Mouse (Mus musculus): Measurements from ENCODE around the gene Inpp5k. TPM values are rescaled to one million over a fixed set of nuclear protein-coding genes. Genes with fewer than 3 reads are reported as not detected.

The Inpp5k gene
- total and polyA plus RNA-seq, 3 experiments, result 31.2 to 41.9 (median 35.6) TPM

GRCm38 (mm10) chr11:75632921-75633320, 2.1 kb downstream of the Inpp5k start:
- in situ Hi-C loops (cut with MboI; ENCODE audit: low pct_ligation_motif_present, low pct_unique_long_range_greater_than_20kb, low sequenced_read_pairs), result no loop called here
- no peak for TF ChIP-seq USF1 (IDR thresholded peaks at IDR 0.05; ENCODE audit: low read depth, low read length)
- no peak for TF ChIP-seq RCOR1 (conservative IDR thresholded peaks at IDR 0.05; ENCODE audit: low read depth, low read length)
- TF ChIP-seq IRF4 (IDR thresholded peaks at IDR 0.05; ENCODE audit: low read depth, low read length), result no peak
- TF ChIP-seq USF2 (conservative IDR thresholded peaks at IDR 0.05; ENCODE audit: low read depth, low read length), result no peak
- TF ChIP-seq JUND (conservative IDR thresholded peaks at IDR 0.05; ENCODE audit: low read depth, low read length), result no peak
- no peak for TF ChIP-seq E2F4 (IDR thresholded peaks at IDR 0.05; ENCODE audit: insufficient replicate concordance, low read depth, low read length)
- TF ChIP-seq CHD1 (IDR thresholded peaks at IDR 0.05; ENCODE audit: low read depth, low read length), result no peak
- TF ChIP-seq SMC3 (IDR thresholded peaks at IDR 0.05; ENCODE audit: low read depth, low read length), result no peak
- TF ChIP-seq TCF12 (IDR thresholded peaks at IDR 0.05; ENCODE audit: low read depth, low read length), result no peak
- TF ChIP-seq ETS1 (conservative IDR thresholded peaks at IDR 0.05; ENCODE audit: low read depth, low read length), result no peak
- TF ChIP-seq MAZ (IDR thresholded peaks at IDR 0.05; ENCODE audit: low read depth, low read length), result no peak
- TF ChIP-seq ELF1 (IDR thresholded peaks at IDR 0.05; ENCODE audit: low read depth, low read length), result no peak
- no peak for TF ChIP-seq TBP (conservative IDR thresholded peaks at IDR 0.05; ENCODE audit: low read depth, low read length)
- TF ChIP-seq PAX5 (IDR thresholded peaks at IDR 0.05; ENCODE audit: low read length), result no peak
- TF ChIP-seq CTCF (conservative IDR thresholded peaks at IDR 0.05 in 1 of 2, IDR thresholded peaks at IDR 0.05 in 1 of 2; ENCODE audit: low read depth in 2 of 2, low read length in 2 of 2), result no peak
- TF ChIP-seq CHD2 (IDR thresholded peaks at IDR 0.05; ENCODE audit: low read length), result no peak
- no peak for TF ChIP-seq NELFE (IDR thresholded peaks at IDR 0.05; ENCODE audit: low read depth, low read length)
- TF ChIP-seq HCFC1 (IDR thresholded peaks at IDR 0.05; ENCODE audit: low read depth, low read length), result no peak
- no peak for TF ChIP-seq ZC3H11A (IDR thresholded peaks at IDR 0.05; ENCODE audit: low read depth, low read length)
- TF ChIP-seq KAT2A (IDR thresholded peaks at IDR 0.05; ENCODE audit: insufficient replicate concordance, low read length), result no peak

GRCm38 (mm10) chr11:75634801-75635200, 4.0 kb downstream of the Inpp5k start:
- in situ Hi-C loops (cut with MboI; ENCODE audit: low pct_ligation_motif_present, low pct_unique_long_range_greater_than_20kb, low sequenced_read_pairs) (no loop called here), dilution Hi-C loops (cut with MboI; ENCODE audit: extremely low pct_ligation_motif_present, extremely low pct_unique_long_range_greater_than_20kb, low sequenced_read_pairs) (no loop called here)
- H3K36me3 ChIP-seq (replicated peaks in 1 of 2; ENCODE audit: control insufficient read depth in 1 of 2, insufficient read depth in 1 of 2, low read length in 1 of 2), result peaks cover 42 to 67% of the 10 kb centered on the region in 2 experiments
- no peaks in the 10 kb centered on the region for H3K79me2 ChIP-seq (replicated peaks; ENCODE audit: control insufficient read depth, extremely low read depth, insufficient read depth, poor library complexity, severe bottlenecking)
- TF ChIP-seq POLR2A (IDR thresholded peaks at IDR 0.05; ENCODE audit: low read depth, low read length) (no peak), JUN (IDR thresholded peaks at IDR 0.05; ENCODE audit: insufficient read depth, low read depth, low read length) (no peak), CHD1 (IDR thresholded peaks at IDR 0.05; ENCODE audit: low read depth, low read length) (no peak), RAD21 (IDR thresholded peaks at IDR 0.05; ENCODE audit: low read depth, low read length) (no peak), TCF12 (IDR thresholded peaks at IDR 0.05; ENCODE audit: low read depth, low read length) (no peak), MYC (IDR thresholded peaks at IDR 0.05; ENCODE audit: low read depth, low read length) (no peak)
- H3K4me3 ChIP-seq (replicated peaks in 1 of 3; ENCODE audit: low read depth in 2 of 3, low read length in 2 of 3, poor library complexity in 1 of 3), result no peak overlapping the region
- no peak overlapping the region for H3K4me2 ChIP-seq (ENCODE audit: insufficient read depth, low read depth, poor library complexity, severe bottlenecking)
- no peak for DNase-seq (ENCODE audit: extremely low read depth)
- peaks cover 14 to 53% of the 10 kb centered on the region in 2 experiments for H3K4me1 ChIP-seq (ENCODE audit: control insufficient read depth in 1 of 2, insufficient read depth in 2 of 2)
- no peak overlapping the region for H3K9ac ChIP-seq (ENCODE audit: insufficient read depth, low read depth)
- no peak overlapping the region for H3K27ac ChIP-seq (ENCODE audit: insufficient read depth, low read depth)
- H3K9me3 ChIP-seq (replicated peaks; ENCODE audit: low read length), result no peaks in the 10 kb centered on the region
- no peaks in the 10 kb centered on the region for H3K27me3 ChIP-seq (replicated peaks)

More at GRCm38 (mm10) chr11:75632921-75633320, 2.1 kb downstream of the Inpp5k start:
- Histone ChIP-seq H3K27ac (ENCODE audit: insufficient read depth, low read depth) (no peak overlapping the region), H3K4me2 (ENCODE audit: insufficient read depth, low read depth, poor library complexity, severe bottlenecking) (no peak overlapping the region), H3K4me1 (ENCODE audit: control insufficient read depth in 1 of 2, insufficient read depth in 2 of 2) (peaks cover 9 to 59% of the 10 kb centered on the region in 2 experiments), H3K4me3 (replicated peaks in 1 of 3; ENCODE audit: low read depth in 2 of 3, low read length in 2 of 3, poor library complexity in 1 of 3) (no peak overlapping the region), H3K9me3 (replicated peaks; ENCODE audit: low read length) (no peaks in the 10 kb centered on the region), H3K27me3 (replicated peaks) (no peaks in the 10 kb centered on the region), H3K36me3 (replicated peaks in 1 of 2; ENCODE audit: control insufficient read depth in 1 of 2, insufficient read depth in 1 of 2, low read length in 1 of 2) (peaks cover 34 to 69% of the 10 kb centered on the region in 2 experiments), H3K79me2 (replicated peaks; ENCODE audit: control insufficient read depth, extremely low read depth, insufficient read depth, poor library complexity, severe bottlenecking) (no peaks in the 10 kb centered on the region), H3K9ac (ENCODE audit: insufficient read depth, low read depth) (no peak overlapping the region)
- no peak for DNase-seq (ENCODE audit: extremely low read depth)
- dilution Hi-C loops (cut with MboI; ENCODE audit: extremely low pct_ligation_motif_present, extremely low pct_unique_long_range_greater_than_20kb, low sequenced_read_pairs), result no loop called here

All from CH12.LX (cell line).